Mouse (Mus musculus) olfactory bulb, adult 2 months (tissue): ENCODE results near the gene Fam241b.

Source experiments
- CTCF ChIP-seq: fragments of 200-500 bp; IDR thresholded peaks from 2 replicates; pipeline ENCODE4 v1.5.1; 2012; ENCODE audit warnings: low read depth, mild to moderate bottlenecking, low read length, moderate library complexity; ENCODE audit not compliant: insufficient read depth
- POLR2A ChIP-seq: fragments of 200-500 bp; IDR thresholded peaks from 2 replicates; pipeline ENCODE4 v1.6.1; 2012; ENCODE audit warnings: mild to moderate bottlenecking, low read depth, low read length, moderate library complexity; ENCODE audit not compliant: insufficient read depth

DNA sequence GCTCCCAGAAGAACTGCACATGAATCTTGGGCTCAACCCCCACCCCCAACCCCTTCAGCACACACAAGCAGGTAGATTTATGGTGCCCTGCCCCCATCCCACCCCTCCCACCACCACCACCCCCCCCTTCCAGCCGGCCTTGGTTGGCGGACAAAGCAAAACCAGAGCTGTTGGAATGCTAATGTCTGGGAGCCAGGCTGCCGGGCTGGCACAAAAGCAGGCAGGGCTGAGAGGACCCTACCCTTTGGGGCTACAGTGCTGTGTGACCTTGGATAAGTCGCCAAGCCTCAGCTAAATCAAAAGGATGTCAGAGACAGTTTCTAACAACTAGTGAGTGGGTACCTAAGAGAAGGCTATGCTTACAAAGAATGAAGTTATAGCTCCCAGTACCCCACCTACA is 6.6 kb downstream of the Fam241b start:
- TF ChIP-seq POLR2A: no peak
- TF ChIP-seq CTCF: no peak
